Mouse (Mus musculus): ENCODE results near the gene Slc9a3r1.

- TF ChIP-seq ZC3H11A (IDR thresholded peaks at IDR 0.05; ENCODE audit: borderline replicate concordance, low read depth, low read length) (no peak), ZNF384 (IDR thresholded peaks at IDR 0.05; ENCODE audit: low read depth, low read length) (no peak), CHD2 (IDR thresholded peaks at IDR 0.05; ENCODE audit: low read depth, low read length) (no peak), HCFC1 (IDR thresholded peaks at IDR 0.05; ENCODE audit: borderline replicate concordance, insufficient read depth, low read length) (no peak), MAFK (IDR thresholded peaks at IDR 0.05; ENCODE audit: insufficient read depth, low read depth, low read length) (no peak)
Observed at GRCm38 (mm10) chr11:115212116-115212515, 49.0 kb downstream of the Slc9a3r1 start.
